Mouse (Mus musculus) thymus, adult 18-20 months (tissue): Measurements from ENCODE around the gene Ppp1r13b.
A peak's percentile ranks its signal among the peaks of the same experiment; 100 is the strongest.

Experiments used
- DNase-seq, 2 experiments: peaks; one replicate each; pipeline ENCODE4 v3.0.0; 2022; ENCODE audit warnings: mixed read lengths in 2 of 2

Gene Ppp1r13b

GRCm38 (mm10) chr12:111878213-111878612 is 29.7 kb downstream of the Ppp1r13b start:
- DNase-seq: peak; percentile 36 to 44

- DNase-seq: no peak
Measured at GRCm38 (mm10) chr12:111875499-111875898, 32.4 kb downstream of the Ppp1r13b start.

- no peak for DNase-seq
Measured at GRCm38 (mm10) chr12:111874601-111875140, 33.2 kb downstream of the Ppp1r13b start.

- no peak for DNase-seq
Measured at GRCm38 (mm10) chr12:111872079-111872478, 35.8 kb downstream of the Ppp1r13b start.

GRCm38 (mm10) chr12:111870811-111871210 is 37.1 kb downstream of the Ppp1r13b start:
- no peak for DNase-seq

GRCm38 (mm10) chr12:111869806-111870205 is 38.1 kb downstream of the Ppp1r13b start:
- no peak for DNase-seq

GRCm38 (mm10) chr12:111864206-111864824 is 43.6 kb downstream of the Ppp1r13b start:
- DNase-seq: no peak

- DNase-seq: no peak
Measured at GRCm38 (mm10) chr12:111855448-111855847, 52.5 kb downstream of the Ppp1r13b start.

GRCm38 (mm10) chr12:111853546-111853945 is 54.4 kb downstream of the Ppp1r13b start:
- no peak for DNase-seq

GRCm38 (mm10) chr12:111853011-111853436 is 54.9 kb downstream of the Ppp1r13b start:
- peak; percentile 23 to 53 for DNase-seq

GRCm38 (mm10) chr12:111851745-111852144 is 56.2 kb downstream of the Ppp1r13b start:
- peak in 1 of 2 experiments; percentile 18 for DNase-seq

- no peak for DNase-seq
Measured at GRCm38 (mm10) chr12:111851235-111851634, 56.7 kb downstream of the Ppp1r13b start.

GRCm38 (mm10) chr12:111848300-111848798 is 59.6 kb downstream of the Ppp1r13b start:
- no peak for DNase-seq

- DNase-seq: no peak
Measured at GRCm38 (mm10) chr12:111846815-111847214, 61.1 kb downstream of the Ppp1r13b start.

GRCm38 (mm10) chr12:111845953-111846352 is 62.0 kb downstream of the Ppp1r13b start:
- no peak for DNase-seq

- no peak for DNase-seq
Measured at GRCm38 (mm10) chr12:111843470-111843869, 64.4 kb downstream of the Ppp1r13b start.

GRCm38 (mm10) chr12:111842565-111843433 is 65.1 kb downstream of the Ppp1r13b start:
- DNase-seq: no peak

GRCm38 (mm10) chr12:111833457-111833856 is 74.5 kb downstream of the Ppp1r13b start:
- no peak for DNase-seq

- no peak for DNase-seq
Measured at GRCm38 (mm10) chr12:111832643-111833042, 75.3 kb downstream of the Ppp1r13b start.

- DNase-seq: no peak
Measured at GRCm38 (mm10) chr12:111830375-111830774, 77.5 kb downstream of the Ppp1r13b start.

- no peak for DNase-seq
Measured at GRCm38 (mm10) chr12:111829954-111830353, 78.0 kb downstream of the Ppp1r13b start.

GRCm38 (mm10) chr12:111829447-111829846 is 78.5 kb downstream of the Ppp1r13b start:
- DNase-seq: no peak

GRCm38 (mm10) chr12:111827556-111827955 is 80.4 kb downstream of the Ppp1r13b start:
- DNase-seq: no peak

GRCm38 (mm10) chr12:111821931-111822330 is 86.0 kb downstream of the Ppp1r13b start:
- no peak for DNase-seq
